Mouse (Mus musculus) neural tube, embryonic 15.5 days (tissue): ENCODE data around the gene Rabgap1l. TPM values are rescaled to one million over a fixed set of nuclear protein-coding genes. Genes with fewer than 3 reads are reported as not detected.

ENCODE experiments used
- ATAC-seq: fragments of 200-750 bp; cut with Nextera tagmentation; 2 replicates; pipeline ENCODE4 v1.8.0; 2017; ENCODE audit warnings: mild to moderate bottlenecking, moderate TSS enrichment, moderate library complexity; ENCODE audit not compliant: low FRiP score
- H3K27ac ChIP-seq: fragments of 300-500 bp; sonication (generic); replicated peaks from 2 replicates; pipeline ENCODE4 v1.5.1; 2015; ENCODE audit warnings: mild to moderate bottlenecking, inconsistent platforms
- H3K27me3 ChIP-seq: fragments of 300-500 bp; sonication (generic); replicated peaks from 2 replicates; pipeline ENCODE4 v1.6.1; 2015; ENCODE audit warnings: inconsistent platforms
- H3K36me3 ChIP-seq: fragments of 300-500 bp; sonication (generic); 2 replicates; pipeline ENCODE4 v1.6.1; 2015; ENCODE audit warnings: inconsistent platforms
- H3K4me1 ChIP-seq: fragments of 300-500 bp; sonication (generic); 2 replicates; pipeline ENCODE4 v1.6.1; 2015; ENCODE audit warnings: inconsistent platforms
- H3K4me2 ChIP-seq: fragments of 300-500 bp; sonication (generic); 2 replicates; pipeline ENCODE4 v1.6.1; 2015; ENCODE audit warnings: inconsistent platforms, mild to moderate bottlenecking, moderate library complexity
- H3K4me3 ChIP-seq: fragments of 300-500 bp; sonication (generic); replicated peaks from 2 replicates; pipeline ENCODE4 v1.5.1; 2015; ENCODE audit warnings: mild to moderate bottlenecking, inconsistent platforms
- H3K9ac ChIP-seq: fragments of 300-500 bp; sonication (generic); replicated peaks from 2 replicates; pipeline ENCODE4 v1.6.1; 2015; ENCODE audit warnings: mild to moderate bottlenecking, inconsistent platforms
- H3K9me3 ChIP-seq: fragments of 300-500 bp; sonication (generic); replicated peaks from 2 replicates; pipeline ENCODE4 v1.6.1; 2016; ENCODE audit warnings: inconsistent platforms
- WGBS: fragments of 180-500 bp; shearing (Covaris S2); methylation state at CpG from one replicate; pipeline ENCODE4 v1.1.7; 2015; ENCODE audit warnings: mixed read lengths; 5-methylcytosine and 5-hydroxymethylcytosine counted together
- polyA plus RNA-seq: library from polyadenylated mRNA; unstranded; fragments of >200 nt; fragmentation: Nextera tagmentation; extraction: Ambion mirVana; gene quantifications from 2 replicates; pipeline ENCODE4 v1.2.1, GENCODE M21; 2015

The Rabgap1l gene
- polyA plus RNA-seq, 1 experiment from 2014 or later: 31.3 TPM

GRCm38 (mm10) chr1:160238852-160239443 lies 554.1 kb downstream of the Rabgap1l start:
- 86% methylated on average over 1 of the region's 1 CpGs for WGBS
- no peaks in the 10 kb centered on the region for H3K4me1 ChIP-seq

GRCm38 (mm10) chr1:160237981-160238380 lies 555.0 kb downstream of the Rabgap1l start:
- Histone ChIP-seq H3K27ac (no peak overlapping the region), H3K4me1 (no peaks in the 10 kb centered on the region), H3K36me3 (peaks cover 11% of the 10 kb centered on the region), H3K4me2 (no peak overlapping the region), H3K9me3 (no peaks in the 10 kb centered on the region), H3K9ac (no peak overlapping the region), H3K4me3 (no peak overlapping the region), H3K27me3 (no peaks in the 10 kb centered on the region)
- ATAC-seq: no peak
- WGBS: 96% methylated on average over 2 of the region's 2 CpGs

More at GRCm38 (mm10) chr1:160238852-160239443, 554.1 kb downstream of the Rabgap1l start:
- ATAC-seq: no peak
- Histone ChIP-seq H3K27me3 (no peaks in the 10 kb centered on the region), H3K9ac (no peak overlapping the region), H3K9me3 (no peaks in the 10 kb centered on the region), H3K4me2 (no peak overlapping the region), H3K36me3 (peaks cover 11% of the 10 kb centered on the region), H3K27ac (no peak overlapping the region), H3K4me3 (no peak overlapping the region)

GRCm38 (mm10) chr1:160233921-160234320 lies 559.1 kb downstream of the Rabgap1l start:
- ATAC-seq: no peak
- Histone ChIP-seq H3K36me3 (peaks cover 6% of the 10 kb centered on the region; the same call in 1 of the 2 replicates), H3K4me2 (no peak overlapping the region), H3K4me3 (no peak overlapping the region), H3K27ac (no peak overlapping the region), H3K4me1 (no peaks in the 10 kb centered on the region), H3K9ac (no peak overlapping the region), H3K27me3 (no peaks in the 10 kb centered on the region), H3K9me3 (no peaks in the 10 kb centered on the region)

- Histone ChIP-seq H3K4me1 (no peaks in the 10 kb centered on the region), H3K36me3 (peaks cover 7% of the 10 kb centered on the region; the same call in 1 of the 2 replicates), H3K4me2 (no peak overlapping the region), H3K27ac (no peak overlapping the region), H3K9me3 (no peaks in the 10 kb centered on the region), H3K27me3 (no peaks in the 10 kb centered on the region), H3K4me3 (no peak overlapping the region), H3K9ac (no peak overlapping the region)
- ATAC-seq: no peak
- 75% methylated on average over 3 of the region's 3 CpGs for WGBS
Observed at GRCm38 (mm10) chr1:160232113-160232512, 560.9 kb downstream of the Rabgap1l start.

- Histone ChIP-seq H3K9me3 (no peaks in the 10 kb centered on the region), H3K27ac (no peak overlapping the region), H3K4me1 (no peaks in the 10 kb centered on the region), H3K4me2 (no peak overlapping the region), H3K36me3 (peaks cover 9% of the 10 kb centered on the region; the same call in 1 of the 2 replicates), H3K9ac (no peak overlapping the region), H3K4me3 (no peak overlapping the region), H3K27me3 (no peaks in the 10 kb centered on the region)
- WGBS: 47% methylated on average over 4 of the region's 4 CpGs
- ATAC-seq: no peak
Observed at GRCm38 (mm10) chr1:160231013-160231412, 562.0 kb downstream of the Rabgap1l start.

- H3K9me3 ChIP-seq: no peaks in the 10 kb centered on the region
- H3K27me3 ChIP-seq: no peaks in the 10 kb centered on the region
- H3K4me3 ChIP-seq: no peak overlapping the region
- H3K4me1 ChIP-seq: no peaks in the 10 kb centered on the region
- no peak overlapping the region for H3K9ac ChIP-seq
- peaks cover 25% of the 10 kb centered on the region for H3K36me3 ChIP-seq
- no peak overlapping the region for H3K27ac ChIP-seq
- H3K4me2 ChIP-seq: no peak overlapping the region
- ATAC-seq: no peak
Observed at GRCm38 (mm10) chr1:160227850-160228249, 565.2 kb downstream of the Rabgap1l start.

GRCm38 (mm10) chr1:160227196-160227595 lies 565.8 kb downstream of the Rabgap1l start:
- Histone ChIP-seq H3K27ac (no peak overlapping the region), H3K4me3 (no peak overlapping the region), H3K27me3 (no peaks in the 10 kb centered on the region), H3K4me2 (no peak overlapping the region), H3K4me1 (no peaks in the 10 kb centered on the region), H3K9me3 (no peaks in the 10 kb centered on the region), H3K9ac (no peak overlapping the region), H3K36me3 (peaks cover 25% of the 10 kb centered on the region)
- ATAC-seq: no peak
- 91% methylated on average over 4 of the region's 4 CpGs for WGBS

- Histone ChIP-seq H3K27me3 (no peaks in the 10 kb centered on the region), H3K9ac (no peak overlapping the region), H3K27ac (no peak overlapping the region), H3K4me1 (no peaks in the 10 kb centered on the region), H3K4me3 (no peak overlapping the region), H3K4me2 (no peak overlapping the region), H3K36me3 (peaks cover 25% of the 10 kb centered on the region), H3K9me3 (no peaks in the 10 kb centered on the region)
- no peak for ATAC-seq
- 78% methylated on average over 2 of the region's 2 CpGs for WGBS
Observed at GRCm38 (mm10) chr1:160224093-160224492, 568.9 kb downstream of the Rabgap1l start.

- Histone ChIP-seq H3K36me3 (no peaks in the 10 kb centered on the region), H3K27me3 (no peaks in the 10 kb centered on the region), H3K4me1 (peaks cover 8% of the 10 kb centered on the region; the same call in 1 of the 2 replicates), H3K4me2 (no peak overlapping the region), H3K9me3 (no peaks in the 10 kb centered on the region), H3K27ac (no peak overlapping the region), H3K4me3 (no peak overlapping the region), H3K9ac (no peak overlapping the region)
- WGBS: 88% methylated on average over 3 of the region's 3 CpGs
- no peak for ATAC-seq
Observed at GRCm38 (mm10) chr1:160217898-160218297, 575.1 kb downstream of the Rabgap1l start.

GRCm38 (mm10) chr1:160214171-160214570 lies 578.8 kb downstream of the Rabgap1l start:
- WGBS: 59% methylated on average over 7 of the region's 7 CpGs
- no peak overlapping the region for H3K9ac ChIP-seq
- H3K9me3 ChIP-seq: no peaks in the 10 kb centered on the region
- peaks cover 28% of the 10 kb centered on the region for H3K4me1 ChIP-seq
- H3K27ac ChIP-seq: peak overlapping the region; percentile 99
- no peak for ATAC-seq
- no peaks in the 10 kb centered on the region for H3K27me3 ChIP-seq
- H3K4me3 ChIP-seq: no peak overlapping the region
- peak overlapping the region; percentile 68; the same call in 1 of the 2 replicates for H3K4me2 ChIP-seq
- no peaks in the 10 kb centered on the region for H3K36me3 ChIP-seq

GRCm38 (mm10) chr1:160212703-160213669 lies 580.0 kb downstream of the Rabgap1l start, which contains the start of gene Cacybp:
Cacybp (minus strand) TSS chr1:160212875.
- peak; percentile 98 for ATAC-seq
- peaks cover 28% of the 10 kb centered on the region for H3K4me1 ChIP-seq
- under 1% methylated on average over 76 of the region's 76 CpGs for WGBS
- H3K27ac ChIP-seq: peak within 1 kb of the TSS; percentile 99
- peak within 1 kb of the TSS; percentile 84 for H3K4me3 ChIP-seq
- peak within 1 kb of the TSS; percentile 68 for H3K4me2 ChIP-seq
- no peaks in the 10 kb centered on the region for H3K27me3 ChIP-seq
- H3K9me3 ChIP-seq: no peaks in the 10 kb centered on the region
- no peaks in the 10 kb centered on the region for H3K36me3 ChIP-seq
- H3K9ac ChIP-seq: peak within 1 kb of the TSS; percentile 80
